Mouse (Mus musculus) layer of hippocampus, adult 9-10 months (tissue): Measurements from ENCODE around the gene Ucp2.

Source experiments
- DNase-seq: peaks from one replicate; pipeline ENCODE4 v3.0.0; 2022; ENCODE audit warnings: low spot score

The Ucp2 gene

DNA sequence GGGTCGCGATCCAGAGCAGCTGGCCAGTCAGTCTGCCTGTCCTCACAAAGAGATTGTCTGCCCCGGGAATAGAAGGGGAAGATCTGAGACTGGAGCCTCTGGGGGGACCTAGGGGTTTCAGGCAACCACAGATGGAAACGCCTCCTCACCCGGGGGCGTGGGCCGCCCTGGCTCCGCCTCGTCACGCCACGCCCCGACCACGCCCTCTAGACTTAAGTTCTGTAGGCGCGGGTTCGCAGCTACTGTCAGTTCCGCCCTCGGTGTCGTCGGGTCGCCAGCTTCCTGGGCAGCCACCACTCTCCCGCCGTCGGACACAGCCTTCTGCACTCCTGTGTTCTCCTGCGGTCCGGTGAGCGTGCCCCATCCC is at the start of gene Ucp2:
Ucp2 (plus strand) TSS at position 221 of the 367 bp plus-strand sequence.
- DNase-seq: peak; percentile 61

DNA sequence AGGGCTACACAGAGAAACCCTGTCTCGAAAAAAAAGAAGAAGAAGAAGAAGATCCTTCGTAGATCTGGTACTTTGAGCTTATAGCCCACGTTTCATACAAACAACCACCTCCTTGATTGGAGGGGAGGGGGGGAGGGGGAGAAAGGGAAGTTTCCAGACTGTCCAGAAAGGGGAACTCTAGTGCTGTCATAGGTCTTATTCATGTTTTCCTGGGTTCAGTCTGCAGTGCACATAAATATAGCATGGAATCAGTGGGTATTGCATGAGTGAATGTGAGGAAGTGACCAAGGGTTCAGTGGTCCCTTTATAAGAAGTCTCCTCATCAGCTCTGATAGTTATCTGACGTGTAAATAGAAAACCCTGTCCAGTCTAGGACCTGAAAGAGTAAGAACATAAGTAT is 49.4 kb upstream of the Ucp2 start:
- no peak for DNase-seq

GRCm38 (mm10) chr7:100446271-100446670 is 46.9 kb upstream of the Ucp2 start:
- DNase-seq: no peak

DNA sequence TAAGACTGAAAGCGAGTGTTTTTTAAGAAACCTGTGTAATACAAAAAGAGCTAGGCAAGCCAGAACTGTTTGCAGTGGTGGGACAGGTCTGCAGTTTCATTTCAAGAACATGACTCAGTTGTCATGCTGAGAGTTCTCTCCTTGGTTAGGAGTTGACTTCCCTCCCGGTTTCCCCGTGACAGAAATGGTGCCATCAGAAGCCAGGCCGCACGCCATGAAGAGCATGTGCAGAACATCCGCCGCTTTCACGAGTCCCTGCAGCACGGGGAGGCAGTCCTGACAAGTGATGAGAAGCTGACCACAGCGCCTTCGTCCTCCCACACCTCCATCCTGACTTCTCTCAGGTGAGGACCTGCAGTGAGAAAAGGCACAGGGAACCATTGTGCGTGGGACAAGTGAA is 44.6 kb upstream of the Ucp2 start:
- DNase-seq: no peak

DNA sequence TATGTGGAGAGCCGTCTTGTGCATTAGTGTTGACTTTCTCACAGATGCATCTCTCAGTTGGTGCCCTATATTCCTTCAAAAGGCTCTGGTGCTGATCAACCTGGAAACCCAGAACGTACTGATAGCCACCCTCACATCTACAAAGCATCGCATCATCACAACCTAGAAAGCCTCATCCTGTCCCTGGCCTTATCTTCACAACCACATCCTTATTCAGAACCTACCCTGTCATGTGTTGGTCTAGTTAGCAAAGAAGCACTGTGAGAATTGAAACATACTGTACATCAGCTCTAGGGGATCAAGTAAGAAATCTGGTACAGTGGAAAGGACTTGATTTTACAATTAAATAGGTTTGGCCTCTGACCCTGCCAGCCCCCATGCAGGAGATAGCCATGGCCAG is 44.2 kb upstream of the Ucp2 start:
- DNase-seq: no peak

DNA sequence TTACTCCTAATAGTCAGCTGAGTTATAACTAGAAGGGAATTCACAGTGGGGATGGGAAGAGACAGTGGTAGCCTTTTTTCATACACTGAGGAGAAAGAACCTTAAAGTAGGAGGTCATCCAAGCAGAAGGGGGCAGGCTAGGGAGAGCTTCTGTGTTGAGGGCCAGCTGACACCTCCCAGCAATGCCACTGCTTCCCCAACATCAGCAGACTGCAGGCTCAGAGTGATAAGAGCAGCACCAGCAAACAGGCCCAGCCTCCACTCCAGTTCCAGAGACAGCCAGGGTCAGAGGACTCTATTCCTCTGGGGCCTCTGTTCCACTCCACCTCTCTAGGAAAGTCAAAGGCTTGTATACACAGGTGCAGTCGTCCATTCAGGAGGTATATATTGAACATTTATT is 35.0 kb upstream of the Ucp2 start:
- no peak for DNase-seq

DNA sequence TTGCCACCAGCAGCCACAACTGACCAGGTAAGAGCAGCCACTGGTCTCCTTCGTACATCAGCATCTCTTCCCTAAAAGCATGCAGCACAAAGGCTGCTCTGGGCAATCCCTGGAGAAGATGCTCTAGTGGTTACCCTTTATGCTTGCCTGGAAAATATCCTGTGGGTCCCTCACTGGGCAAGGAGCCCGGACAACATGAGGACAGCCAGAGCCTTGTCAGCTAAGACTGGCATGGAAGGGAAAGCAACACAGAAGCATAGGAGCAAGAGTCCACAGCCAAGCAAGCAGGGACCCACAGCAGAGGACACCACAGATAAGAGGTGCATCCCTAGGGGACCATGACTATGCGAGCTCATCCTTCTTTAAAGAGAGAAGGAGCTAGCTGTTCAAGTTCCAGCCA is 33.3 kb upstream of the Ucp2 start:
- no peak for DNase-seq

- DNase-seq: peak; percentile 61
Measured at GRCm38 (mm10) chr7:100461621-100462151, 31.5 kb upstream of the Ucp2 start.

- no peak for DNase-seq
Measured at GRCm38 (mm10) chr7:100463194-100463593, 29.9 kb upstream of the Ucp2 start.

GRCm38 (mm10) chr7:100463757-100464156 is 29.4 kb upstream of the Ucp2 start:
- no peak for DNase-seq

DNA sequence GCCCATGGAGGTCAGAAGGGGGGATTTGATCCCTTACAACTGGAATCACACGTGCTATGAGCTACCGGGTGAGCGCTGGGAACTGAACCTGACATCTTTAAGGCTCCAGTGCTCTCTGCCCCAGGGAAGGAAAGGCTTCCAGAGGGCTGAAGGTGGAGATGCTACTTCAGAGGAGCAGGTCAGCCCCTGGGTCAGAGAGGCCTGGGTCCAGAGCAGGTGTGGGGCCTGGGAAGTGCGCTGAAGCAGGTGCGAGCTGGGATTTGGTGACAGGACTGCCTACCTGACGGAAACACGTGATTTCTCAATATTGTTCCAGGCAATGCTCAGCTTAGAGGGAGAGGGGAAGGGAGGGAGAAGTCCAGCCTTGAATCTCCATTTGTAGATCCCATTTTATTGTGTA is 28.9 kb upstream of the Ucp2 start:
- no peak for DNase-seq

GRCm38 (mm10) chr7:100465248-100465647 is 27.9 kb upstream of the Ucp2 start:
- no peak for DNase-seq

DNA sequence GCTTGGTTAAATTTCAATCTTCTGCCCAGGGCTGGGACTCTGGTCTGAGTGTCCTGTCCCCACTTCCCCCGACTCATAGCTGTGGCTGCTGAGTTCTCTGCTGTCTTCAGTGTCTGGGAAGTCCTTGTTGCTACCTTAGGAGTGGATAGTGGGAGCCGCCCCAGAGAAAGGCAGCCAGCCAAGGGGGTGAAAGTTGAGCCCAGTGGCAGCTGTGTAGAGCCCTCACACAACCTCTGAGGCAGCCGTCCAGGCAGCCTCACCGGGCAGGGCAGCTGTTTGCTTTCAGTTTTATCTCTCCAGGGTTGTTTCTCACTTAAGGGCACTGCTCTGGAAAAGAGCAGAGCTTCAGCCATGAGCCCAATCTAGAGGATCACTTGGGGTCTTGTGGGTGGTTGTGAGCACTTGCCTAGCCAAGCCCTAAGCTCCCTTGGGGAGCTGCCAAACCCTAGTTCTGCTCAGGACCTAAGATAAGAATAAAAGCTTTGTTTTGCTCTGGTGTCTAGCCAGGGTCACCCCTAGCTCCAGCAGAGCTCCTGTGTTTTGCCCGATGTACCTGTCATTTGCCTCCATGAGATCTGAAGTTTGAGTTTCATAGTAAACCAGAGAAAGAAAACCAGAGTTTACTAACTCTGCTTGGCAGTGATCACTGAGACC is 27.4 kb upstream of the Ucp2 start:
- no peak for DNase-seq

DNA sequence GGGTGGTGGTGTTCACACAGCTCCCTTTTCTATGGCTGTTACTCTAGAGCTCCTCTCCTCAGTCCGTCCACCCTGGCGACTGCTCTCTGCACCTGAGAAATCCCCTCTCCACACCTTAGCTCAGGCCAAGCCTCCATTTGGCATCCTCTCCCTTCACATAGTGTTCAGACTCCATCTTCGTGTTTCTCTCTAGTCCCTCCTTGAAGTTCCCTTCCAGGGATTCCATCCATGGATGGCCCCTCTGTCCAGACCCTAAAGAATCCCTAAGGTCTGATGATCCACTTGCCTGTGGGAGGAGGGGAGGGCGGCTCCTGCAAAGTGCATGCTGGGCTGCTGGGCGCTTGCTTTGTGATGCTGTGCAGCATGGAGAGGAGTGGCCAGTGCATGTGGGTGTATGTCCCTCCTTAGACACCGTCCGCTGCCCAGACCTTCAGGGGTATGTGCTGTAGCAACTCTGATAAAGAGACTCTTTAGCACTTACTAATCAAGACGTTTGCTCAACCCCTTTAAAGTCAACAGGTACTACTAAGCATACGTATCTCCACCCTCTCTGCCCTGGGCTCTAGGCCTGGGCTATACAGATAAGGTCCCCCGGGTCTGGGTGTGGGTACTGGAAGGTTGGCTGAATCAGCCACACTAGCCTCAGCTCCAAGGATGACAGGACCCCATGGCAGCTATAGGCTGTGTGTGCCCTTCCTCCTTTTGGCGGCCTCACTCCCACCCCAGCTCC is 26.2 kb upstream of the Ucp2 start:
- no peak for DNase-seq

DNA sequence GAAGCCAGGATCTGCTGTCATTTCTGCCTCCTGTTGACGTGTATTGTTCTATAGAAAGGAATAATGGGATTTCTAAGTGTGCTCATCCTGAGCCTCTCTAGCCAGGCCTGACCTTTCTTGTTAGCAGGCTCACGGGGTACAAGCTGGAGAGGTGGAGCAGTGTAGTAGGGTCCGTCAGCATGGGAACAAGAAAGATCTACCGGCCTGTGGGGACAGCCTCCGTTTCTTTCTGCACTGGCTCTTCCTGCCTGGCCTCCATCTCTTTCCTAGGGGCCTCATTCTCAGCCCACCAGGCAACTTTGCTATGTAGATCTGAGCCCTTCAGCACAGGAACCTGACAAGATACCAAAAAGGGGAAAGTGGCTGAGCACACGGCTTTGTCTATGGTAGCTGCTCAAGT is 24.4 kb upstream of the Ucp2 start:
- DNase-seq: no peak

- no peak for DNase-seq
Measured at GRCm38 (mm10) chr7:100469502-100469901, 23.6 kb upstream of the Ucp2 start.

- no peak for DNase-seq
Measured at GRCm38 (mm10) chr7:100470796-100471406, 22.2 kb upstream of the Ucp2 start.

- no peak for DNase-seq
Measured at GRCm38 (mm10) chr7:100471407-100471797, 21.7 kb upstream of the Ucp2 start.

- no peak for DNase-seq
Measured at GRCm38 (mm10) chr7:100472777-100473176, 20.4 kb upstream of the Ucp2 start, which contains the start of gene Ucp3. Ucp3 (plus strand) TSS chr7:100472990.

GRCm38 (mm10) chr7:100473846-100474454 is 19.2 kb upstream of the Ucp2 start:
- DNase-seq: no peak

- no peak for DNase-seq
Measured at GRCm38 (mm10) chr7:100474680-100475079, 18.5 kb upstream of the Ucp2 start.

DNA sequence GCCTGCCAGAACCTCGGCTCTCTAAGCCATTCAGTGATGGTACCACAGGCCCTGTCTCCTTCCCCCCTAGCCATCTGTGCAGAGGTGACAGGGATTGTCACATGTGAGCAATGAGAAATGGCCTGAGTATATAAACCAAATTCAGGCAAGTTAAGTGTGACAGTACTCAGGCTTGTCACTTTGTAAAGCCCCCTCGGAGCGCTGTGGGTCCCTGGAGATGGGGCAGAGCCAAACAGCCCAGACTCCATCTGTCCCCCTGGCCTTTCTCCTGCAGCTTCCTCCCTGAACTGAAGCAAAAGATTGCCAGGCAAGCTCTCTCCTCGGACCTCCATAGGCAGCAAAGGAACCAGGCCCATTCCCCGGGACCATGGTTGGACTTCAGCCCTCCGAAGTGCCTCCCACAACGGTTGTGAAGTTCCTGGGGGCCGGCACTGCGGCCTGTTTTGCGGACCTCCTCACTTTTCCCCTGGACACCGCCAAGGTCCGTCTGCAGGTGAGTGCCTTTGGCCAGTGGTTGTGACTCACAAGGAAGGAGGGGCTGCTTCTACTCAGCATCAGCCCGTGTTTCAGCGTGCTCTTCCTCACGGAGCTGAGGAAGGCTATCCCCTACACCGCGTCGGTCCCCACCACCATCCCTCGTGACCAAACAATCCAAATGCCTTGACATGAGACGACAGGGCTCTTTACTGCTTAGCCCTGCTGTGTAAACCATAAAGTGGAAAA is 13.9 kb upstream of the Ucp2 start:
- DNase-seq: no peak
